Mouse (Mus musculus): Measurements from ENCODE around the gene Tubd1.

Gene Tubd1

DNA sequence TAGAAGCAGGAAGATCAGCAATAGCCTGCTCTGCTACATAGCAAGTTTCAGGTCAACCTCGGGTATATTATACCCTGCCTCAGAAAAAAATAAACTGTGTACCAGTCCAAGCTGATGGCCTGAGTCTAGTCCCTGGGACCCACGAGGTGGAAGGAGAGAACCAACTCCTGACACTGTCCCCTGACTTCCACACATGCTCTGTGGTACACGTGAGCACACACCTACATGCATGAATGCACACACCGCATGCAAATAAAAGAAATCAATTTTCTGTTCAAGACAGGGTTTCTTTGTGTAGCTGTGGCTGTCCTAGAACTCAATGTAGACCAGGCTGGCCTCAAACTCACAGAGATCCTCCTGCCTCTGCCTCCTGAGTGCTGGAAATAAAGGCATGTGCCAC is 13.5 kb downstream of the Tubd1 start:
- DNase-seq (ENCODE audit: low spot score in 2 of 2) = no peak

DNA sequence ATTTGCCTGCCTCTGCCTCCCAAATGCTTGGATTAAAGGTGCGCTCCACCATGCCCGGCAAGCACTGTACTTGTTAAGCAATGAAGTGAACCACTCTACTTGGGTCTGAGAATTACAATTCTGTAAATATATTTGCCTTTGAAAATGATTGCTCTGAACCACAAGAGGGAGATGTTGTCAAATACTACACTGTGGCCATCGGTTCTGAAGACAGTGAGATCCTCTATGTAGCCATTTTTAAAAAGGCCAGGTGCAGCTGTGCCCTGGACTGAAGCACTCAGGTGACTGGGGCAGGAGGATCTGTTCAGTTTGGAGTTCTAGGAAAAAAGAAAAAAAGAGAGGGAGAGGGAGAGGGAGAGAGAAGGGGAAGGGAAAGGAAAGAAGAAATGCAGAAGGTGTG is 23.6 kb downstream of the Tubd1 start:
- no peak for DNase-seq (ENCODE audit: low spot score in 2 of 2)

DNA sequence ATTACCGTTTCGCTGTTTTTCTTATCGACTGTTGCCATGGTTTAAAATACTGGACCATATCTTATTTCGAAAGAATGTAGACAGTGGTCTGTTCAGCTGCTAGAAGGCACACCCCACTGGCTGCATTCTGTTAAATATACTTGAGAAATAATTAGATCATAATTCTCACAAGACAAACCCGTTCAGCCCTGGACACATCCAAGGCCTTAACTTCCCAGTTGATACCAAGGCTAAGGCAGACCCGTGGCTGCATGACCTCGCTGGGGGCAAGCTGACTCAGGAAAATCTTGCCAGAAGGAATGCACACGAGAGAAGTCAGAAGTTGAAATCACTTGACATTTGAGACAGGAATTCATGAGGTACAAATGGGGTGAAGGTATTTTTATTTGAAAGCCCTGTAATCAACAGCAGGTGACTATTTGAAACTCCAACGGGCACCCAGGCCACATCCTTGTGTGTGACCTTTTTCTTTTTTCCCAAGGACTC is 25.5 kb downstream of the Tubd1 start:
- DNase-seq (ENCODE audit: low spot score in 2 of 2) = no peak

DNA sequence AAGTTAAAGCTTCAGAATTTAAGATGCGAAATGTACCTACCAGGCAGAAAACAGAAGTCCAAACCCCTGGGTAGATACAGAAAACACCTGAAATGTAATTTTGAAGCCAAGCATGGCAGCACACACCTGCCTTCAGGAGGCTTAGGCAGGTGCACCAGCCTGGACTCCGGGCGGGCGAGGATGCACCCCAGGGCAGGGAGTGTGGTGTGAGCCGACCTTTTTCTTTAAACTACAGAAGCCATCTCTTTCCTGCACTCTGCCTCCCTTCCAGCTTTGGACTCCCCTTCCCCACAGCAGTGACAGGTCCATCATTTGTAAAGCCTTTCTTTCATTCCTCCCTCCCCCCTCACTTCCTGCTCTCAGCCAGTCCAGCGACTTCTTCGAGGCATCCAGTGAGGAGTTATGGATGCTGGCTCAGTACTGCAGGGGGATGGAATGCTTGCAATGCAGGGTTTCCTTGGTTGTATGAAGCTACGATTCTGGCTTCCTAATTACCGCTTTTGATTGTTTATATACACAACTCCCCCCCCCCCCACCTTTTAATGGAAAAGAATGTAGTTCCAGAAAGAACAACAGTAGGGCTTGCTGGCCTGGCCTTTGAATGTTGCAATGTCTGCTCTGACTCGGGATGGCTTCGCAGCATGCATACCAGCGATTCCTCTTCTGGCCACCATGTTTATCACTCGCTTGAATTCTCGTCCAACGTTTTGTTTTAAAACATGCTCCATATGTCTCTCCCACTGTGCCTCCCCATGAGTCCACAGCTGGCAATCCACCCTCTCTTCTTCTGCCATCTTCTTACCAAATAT is 26.5 kb downstream of the Tubd1 start:
- DNase-seq (ENCODE audit: low spot score in 2 of 2) = no peak

DNA sequence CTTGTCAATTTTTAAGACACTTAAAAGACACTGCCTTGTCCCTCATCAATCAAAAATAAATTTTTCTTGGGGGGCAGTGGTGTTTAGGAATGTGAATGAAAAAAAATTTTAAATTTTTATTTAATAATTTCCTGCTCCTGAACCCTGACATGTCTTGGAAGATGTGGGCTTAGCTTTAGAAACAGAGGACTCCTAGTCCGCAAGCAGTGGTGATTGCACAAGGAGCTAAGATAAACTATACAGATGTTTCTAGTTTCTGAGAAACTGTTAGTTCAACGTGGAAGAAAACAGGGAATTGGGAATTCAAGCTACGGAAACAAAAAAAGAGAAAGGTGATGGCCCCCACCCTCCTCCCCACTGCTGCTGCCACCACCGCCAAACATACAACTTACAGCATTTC is 27.1 kb downstream of the Tubd1 start:
- DNase-seq (ENCODE audit: low spot score in 2 of 2) = no peak

DNA sequence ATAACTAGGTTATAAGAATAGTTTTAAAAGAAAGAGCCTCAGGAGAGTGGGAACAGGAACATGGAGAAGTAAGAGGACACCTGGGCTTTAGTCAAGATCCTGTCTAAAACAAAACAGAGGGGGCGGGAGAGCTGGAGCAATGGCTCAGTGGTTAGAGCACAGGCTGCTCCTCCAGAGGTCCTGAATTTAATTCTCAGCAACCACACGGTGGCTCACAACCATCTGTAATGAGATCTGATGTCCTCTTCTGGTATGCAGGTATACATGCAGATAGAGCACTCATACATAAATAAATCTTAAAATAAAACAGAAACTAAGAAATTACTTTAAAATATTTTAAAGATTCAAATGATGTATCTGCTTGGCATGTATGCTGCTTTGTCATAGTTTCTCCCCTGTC is 27.8 kb downstream of the Tubd1 start:
- no peak for DNase-seq (ENCODE audit: low spot score in 2 of 2)

DNA sequence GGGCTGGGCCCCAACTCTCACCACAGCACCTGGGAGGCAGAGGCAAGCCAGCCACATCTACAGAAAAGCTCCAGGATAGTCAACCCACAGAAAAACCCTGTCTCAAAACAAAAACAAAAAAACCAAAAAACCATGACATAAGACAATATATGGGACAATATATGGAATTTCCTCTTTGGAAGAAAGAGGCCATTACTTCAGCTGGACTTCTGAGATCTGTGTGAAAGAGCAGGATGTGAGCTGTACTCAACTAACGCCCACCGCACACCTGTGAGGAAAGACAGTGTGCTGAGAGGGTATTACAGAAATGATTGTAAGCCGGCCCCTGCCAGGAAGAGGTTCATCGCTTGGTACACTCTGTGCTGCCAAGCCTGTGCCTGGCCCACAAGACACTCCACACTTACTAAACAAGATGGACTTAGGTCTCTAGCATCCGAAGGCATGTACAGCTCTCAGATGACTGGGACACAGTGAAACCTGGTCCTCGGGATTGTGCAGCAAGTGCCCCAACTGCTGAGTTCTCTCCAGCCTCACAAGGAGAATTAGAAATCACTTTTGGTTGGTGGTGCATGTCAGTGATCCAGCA is 28.9 kb downstream of the Tubd1 start:
- DNase-seq (ENCODE audit: low spot score in 2 of 2) = no peak

DNA sequence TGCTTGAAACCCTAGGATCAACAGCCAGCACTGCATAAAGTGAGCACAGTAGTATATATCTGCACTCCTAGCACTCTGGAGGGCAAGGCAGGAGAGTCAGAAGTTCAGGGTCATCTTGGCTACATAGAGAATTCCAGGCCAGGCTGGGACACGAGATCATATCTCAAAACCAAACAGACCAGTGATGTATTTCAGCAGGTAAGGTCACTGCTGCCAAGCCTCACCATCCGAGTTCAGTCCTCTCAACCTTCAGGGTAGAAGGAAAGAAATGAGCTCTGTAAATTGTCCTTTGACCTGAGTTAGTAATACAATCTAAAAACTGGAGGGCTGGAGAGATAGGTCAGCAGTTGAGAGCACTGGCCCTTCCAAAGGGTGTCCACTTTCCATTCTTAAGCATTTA is 29.6 kb downstream of the Tubd1 start:
- DNase-seq (ENCODE audit: low spot score in 2 of 2) = no peak

DNA sequence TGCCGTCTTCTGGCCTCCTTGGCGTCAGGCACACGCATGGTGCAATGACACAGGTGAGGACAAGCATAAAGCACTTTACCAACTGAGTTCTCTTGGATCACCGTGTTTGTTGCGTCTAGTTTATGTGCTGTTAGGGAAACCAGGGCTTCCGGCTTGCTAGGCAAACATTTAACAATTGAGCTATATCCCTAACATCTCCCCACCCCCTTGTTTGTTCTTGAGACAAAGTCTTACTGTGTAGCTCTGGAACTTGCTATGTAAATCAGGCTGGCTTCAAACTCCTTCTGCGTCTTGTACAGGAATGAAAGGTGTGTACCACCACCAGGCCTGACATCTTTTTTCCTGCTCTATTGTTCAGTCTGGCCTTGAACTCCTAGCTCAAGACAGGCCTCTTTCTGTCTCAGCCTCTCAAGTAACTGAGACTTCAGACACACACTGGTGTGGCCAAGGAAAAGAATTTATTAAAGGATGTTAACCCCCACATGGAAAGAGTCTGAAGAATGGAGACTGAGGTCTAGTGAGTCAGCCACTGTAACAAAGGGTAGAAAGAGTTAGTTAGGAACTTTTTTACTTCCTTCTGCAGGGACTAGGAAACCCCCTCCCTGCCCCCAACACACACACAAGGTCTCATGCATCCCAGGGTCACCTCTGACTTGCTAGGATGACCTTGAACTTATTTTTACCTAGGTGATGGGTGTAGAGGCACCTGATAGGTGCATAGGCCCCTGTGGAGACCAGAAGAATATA is 31.0 kb downstream of the Tubd1 start:
- DNase-seq (ENCODE audit: low spot score in 2 of 2) = no peak

DNA sequence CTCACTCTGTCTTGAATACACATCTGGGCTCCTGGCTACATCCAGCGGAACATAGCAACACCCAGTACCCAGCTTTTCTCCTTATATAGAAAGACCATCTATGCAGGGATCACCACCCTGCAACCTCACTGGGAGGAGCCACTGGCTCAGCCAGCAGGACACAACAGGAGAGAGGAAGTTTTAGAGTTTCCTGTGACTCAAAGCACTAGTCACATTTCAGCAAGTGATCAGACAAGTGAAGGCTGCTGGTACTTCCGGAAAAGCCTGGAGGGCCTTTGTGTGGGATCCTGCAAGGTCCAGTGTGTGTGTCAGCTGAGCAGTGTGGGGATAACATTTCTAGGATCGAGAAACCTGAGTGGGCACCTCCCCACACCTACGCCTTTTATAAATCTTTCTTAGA is 32.4 kb downstream of the Tubd1 start:
- DNase-seq (ENCODE audit: low spot score in 2 of 2) = no peak

DNA sequence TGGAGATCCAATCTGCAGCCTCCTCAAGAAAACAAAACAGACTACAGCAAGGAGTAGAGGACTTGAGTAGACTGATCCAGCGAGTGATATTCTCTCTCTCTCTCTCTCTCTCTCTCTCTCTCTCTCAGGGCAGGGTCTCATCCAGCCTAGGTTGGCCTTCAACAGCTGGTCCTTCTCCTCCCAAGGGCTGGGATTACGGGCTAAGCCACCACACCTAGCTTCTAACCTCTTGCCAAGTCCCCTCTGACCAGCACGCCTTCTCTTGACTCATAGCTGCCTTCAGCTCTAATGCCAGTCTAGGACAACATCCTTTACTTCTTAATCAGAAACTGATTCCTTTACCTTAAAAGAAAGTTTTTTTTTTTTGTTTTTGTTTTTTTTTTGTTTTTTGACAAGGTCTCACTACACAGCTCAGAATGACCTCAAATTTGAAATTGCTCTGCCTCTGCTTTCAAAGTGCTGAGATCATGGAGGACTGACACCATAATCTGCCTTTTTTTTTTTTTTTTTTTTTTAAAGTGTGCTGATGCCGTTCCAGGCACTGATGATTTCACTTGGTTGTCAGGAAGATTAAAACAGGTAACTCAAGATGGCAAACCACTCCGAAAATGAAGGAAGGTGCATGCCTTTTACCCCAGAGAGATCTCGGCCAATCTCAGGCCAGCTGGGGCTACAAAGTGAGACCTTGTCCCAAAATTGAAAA is 33.5 kb downstream of the Tubd1 start:
- DNase-seq (ENCODE audit: low spot score in 2 of 2) = no peak

DNA sequence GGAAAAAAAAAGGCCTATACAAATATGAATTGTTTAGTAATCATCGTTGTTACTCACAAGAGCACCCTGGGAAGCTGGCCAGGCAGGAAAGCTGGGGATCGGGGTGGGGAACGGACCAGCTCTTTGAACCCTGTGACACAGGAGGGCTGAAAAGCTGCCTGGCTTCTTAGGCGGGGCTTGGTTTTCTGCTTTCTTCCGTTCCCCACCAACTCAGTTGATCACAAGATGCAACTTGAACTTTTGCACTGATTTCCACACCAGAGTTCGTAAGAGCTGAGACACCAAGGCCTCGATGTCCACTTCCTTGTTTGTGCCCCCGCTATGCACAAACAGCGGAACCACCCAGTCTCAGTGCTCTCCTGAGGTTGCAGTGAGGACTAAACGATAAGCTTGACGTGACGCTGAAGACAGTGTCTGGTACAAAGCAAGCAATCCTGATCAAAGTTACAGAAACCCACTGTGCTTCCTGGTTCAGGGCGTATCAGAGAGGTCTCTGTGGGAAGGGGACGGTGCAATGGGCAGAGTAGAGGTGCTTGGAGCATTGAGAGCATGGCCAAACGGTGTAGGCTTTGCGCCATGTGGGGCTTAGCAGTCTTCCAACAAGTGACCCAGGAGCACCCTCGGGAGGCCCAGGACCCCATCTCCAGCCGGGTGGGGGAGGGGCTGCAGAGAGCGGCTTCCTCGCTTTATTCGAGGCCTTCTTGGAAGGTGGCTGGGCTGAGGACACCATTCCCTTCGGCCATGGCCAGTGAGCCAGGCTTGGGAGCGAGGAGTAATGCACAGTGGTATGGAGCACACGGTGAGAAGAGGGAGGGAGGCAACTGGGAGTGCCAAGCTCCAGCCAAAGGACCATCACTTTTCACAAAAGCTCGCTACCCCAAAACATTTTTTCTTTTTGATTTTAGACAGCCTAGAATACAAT is 34.3 kb downstream of the Tubd1 start:
- DNase-seq (ENCODE audit: low spot score in 2 of 2) = no peak

DNA sequence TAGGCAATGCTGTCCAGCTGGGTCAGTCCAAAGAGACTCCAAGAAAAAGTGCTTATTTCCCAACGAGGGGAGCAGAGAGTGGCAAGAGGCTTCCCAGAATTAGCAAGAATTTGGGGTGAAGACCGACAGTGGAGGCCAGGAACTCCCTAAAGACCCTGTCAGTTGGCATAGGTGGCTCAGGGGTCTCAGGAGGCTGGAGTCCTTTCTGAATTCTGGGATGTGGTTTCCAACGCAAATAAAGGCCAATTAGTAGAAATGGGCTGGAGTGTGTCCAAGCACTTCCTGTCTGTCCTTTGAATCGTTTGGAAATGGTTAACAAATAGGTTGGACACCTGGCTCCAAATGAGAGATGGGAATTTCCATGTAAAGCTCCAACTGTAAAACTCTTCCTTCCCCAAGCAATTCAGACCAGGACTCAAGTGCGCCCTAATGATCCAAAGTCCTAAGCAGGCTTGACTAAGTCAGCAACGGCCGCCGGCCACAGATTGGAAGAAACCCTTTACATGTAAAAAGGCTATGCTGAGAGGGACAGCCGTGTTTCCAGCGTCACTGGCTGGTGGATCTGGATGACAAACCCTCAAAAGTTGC is 35.0 kb downstream of the Tubd1 start:
- no peak for DNase-seq (ENCODE audit: low spot score in 2 of 2)

DNA sequence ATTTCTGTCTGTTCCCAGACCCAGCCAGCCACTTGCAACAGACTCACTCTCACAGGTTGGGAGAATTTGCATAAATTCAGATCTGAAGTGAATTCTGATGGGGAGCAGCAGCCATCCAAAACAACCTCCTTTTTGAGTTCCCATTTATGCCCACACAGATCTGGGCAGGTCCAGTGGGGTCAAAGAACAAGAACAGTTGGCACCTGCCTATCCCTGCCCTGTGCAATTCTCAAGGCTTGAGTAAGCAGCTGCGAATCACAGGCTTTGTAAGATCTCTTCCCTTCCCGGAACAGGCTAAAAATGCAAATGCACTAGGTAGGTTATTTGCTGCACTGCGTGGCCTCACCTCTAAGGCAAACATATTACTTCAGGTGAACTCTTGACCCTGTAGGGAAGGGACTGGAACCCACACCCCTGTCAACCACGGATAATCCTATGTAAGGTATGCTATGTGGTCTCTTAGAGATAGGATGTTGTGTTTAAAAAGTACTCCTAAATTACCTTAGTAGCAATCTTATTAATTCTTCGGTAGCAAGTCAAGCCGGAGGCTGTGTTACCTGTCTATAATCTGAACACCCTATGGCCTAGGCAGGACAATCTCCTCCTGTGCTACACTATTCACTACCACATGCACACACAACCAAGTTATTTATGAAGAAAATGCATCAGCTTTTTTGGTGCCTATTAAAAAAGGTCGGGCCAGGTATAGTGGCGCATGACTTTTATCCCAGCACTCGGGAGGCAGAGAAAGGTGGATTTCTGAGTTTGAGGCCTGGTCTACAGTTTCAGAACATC is 35.7 kb downstream of the Tubd1 start:
- no peak for DNase-seq (ENCODE audit: low spot score in 2 of 2)

DNA sequence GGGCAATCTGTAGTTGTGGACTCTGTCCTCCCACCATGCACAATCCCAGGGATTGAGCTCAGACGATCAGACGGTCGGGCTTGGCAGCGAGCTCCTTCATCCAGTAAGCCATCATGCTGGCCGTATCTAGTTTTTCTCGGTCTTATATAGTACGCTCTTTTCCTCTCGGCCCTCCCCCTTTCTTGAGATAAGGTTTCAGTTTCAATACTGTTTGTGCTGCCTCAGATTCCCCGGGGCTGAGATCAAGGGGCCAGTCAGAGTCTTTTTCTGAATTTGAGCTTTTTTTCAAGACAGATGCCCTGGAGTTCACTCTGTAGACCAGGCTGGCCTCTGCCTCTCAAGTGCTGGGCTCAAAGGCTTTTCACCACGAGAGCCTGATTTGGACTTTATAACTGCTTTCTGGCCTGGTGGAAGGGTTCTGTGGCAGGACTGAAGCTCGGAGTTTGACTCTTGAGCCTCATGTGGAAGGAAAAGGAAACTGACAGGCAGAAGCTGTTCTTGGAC is 36.5 kb downstream of the Tubd1 start:
- DNase-seq (ENCODE audit: low spot score in 2 of 2) = no peak

DNA sequence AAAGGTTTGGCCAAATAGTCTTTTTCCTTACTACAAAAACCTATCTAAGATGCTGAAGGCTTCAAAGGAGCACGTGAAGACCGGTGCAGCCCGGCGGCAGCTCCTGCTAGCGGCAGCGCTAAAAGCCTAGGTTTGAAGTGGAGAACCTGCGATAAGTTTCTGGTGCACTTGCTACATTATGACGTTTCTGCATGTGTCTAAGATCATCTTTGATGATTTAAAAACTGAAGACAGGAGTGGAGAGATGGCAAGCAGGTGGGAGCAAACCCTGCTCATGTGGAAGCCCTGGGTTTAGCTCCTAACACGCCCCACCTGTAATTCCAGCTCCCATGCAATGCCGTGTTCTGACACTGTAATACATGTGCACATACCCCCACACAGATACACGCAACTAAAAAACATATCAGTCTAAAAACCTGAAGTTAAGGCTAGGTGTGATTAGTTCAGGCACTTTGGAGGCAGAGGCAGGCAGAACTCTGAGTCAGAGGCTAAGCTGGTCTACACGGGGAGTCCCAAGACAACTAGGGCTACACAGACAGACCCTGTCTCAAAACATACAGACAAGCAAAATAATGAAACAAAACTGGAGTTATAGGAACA is 37.3 kb downstream of the Tubd1 start:
- no peak for DNase-seq (ENCODE audit: low spot score in 2 of 2)

DNA sequence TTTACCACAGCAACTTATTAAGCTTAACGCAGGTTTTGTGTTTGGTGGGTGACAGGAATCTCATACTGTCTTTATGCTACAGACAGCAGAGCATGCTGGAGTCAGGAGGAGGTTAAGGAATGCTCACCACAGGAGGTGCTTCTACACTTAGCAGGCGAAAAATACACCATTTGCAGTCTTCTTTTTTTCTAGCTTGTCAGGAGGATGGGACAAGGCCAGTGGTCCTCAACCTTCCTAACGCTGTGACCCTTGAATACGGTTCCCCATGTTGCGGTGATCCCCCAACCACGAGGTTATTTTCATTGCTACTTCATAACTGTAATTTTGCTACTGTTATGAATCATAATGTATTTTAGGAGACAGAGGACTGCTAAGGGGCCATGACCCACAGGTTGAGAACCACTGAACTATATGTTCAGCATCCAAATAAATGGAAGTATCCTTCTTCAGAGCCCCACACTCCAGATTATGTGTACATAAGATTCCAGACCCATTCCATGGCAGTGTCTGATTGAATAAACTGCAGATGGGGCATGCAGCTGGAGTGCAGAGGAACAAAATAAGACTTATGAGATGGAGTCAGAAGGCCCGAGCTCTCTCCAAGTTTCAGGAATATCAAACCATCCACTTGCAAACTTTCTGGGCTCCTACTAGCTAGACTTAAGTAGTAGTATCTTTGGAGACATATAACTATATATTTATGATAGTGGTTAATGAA is 37.9 kb downstream of the Tubd1 start:
- DNase-seq (ENCODE audit: low spot score in 2 of 2) = no peak

DNA sequence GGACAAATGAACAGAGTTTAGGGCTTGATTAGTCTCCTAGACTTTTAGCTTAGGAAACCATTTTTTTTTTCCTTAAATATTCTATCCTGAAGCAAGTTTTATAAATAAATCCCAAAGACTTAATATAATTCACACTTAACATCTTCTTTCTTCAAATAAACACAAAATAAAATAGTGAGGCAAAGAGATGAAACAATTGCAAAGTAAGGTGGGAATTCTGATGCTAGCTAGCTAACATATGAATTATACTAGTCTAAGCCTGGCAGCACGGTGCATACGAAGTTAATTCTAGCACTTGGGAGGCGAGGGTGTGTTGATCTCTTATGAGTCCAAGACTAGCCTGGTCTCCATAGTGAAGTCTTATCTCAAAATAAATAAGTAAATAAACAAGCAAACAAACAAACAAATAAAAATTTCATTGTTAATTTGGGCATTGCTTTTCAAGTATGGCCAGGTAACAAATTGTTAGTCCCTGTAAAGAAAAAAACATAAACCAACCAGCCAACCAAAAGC is 38.6 kb downstream of the Tubd1 start:
- no peak for DNase-seq (ENCODE audit: low spot score in 2 of 2)
